Mouse (Mus musculus): ENCODE measurements around the gene Rps6kb1.
A peak's percentile ranks its signal among the peaks of the same experiment; 100 is the strongest.

Rps6kb1 gene

GRCm38 (mm10) chr11:86471785-86472184, 72.8 kb downstream of the Rps6kb1 start:
- no peak for DNase-seq (ENCODE audit: low read depth, low spot score)

DNA sequence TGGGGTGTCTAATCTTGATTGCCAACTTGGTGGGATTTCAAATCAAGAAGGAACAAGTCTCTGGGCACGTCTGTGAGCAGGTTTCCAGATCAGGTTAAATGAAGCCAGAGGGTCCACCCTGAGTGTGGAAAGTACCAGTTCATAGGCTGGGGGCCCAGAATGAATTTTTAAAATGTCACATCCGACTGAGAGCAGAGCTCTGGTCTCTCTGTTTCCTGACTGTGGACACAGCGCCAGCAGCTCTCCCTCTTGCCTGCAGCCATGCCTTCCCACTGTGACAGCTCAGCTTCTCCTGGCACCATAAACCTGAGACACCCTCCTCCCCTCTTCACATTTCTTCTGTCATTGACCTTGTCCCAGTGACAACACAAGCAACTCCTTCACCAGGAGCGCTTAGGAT, 75.6 kb downstream of the Rps6kb1 start:
- DNase-seq (ENCODE audit: low read depth, low spot score): no peak

GRCm38 (mm10) chr11:86468345-86468744, 76.3 kb downstream of the Rps6kb1 start:
- no peak for DNase-seq (ENCODE audit: low read depth, low spot score)

DNA sequence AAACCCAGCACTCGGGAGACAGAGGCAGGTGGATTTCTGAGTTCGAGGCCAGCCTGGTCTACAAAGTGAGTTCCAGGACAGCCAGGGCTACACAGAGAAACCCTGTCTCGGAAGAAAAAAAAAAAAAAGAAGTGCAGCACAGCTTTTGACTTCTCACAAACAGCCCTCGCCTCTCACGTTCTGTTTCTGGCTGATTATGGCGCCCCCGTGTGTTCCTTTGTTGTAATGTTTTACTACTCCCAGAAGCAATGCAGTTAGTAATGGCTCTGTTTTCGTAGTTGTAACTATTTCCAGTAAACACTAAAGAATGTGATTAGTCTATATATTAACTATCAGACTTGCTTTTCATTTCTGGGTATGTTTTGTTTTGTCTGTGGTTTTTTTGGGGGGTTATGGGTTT, 80.3 kb downstream of the Rps6kb1 start:
- DNase-seq (ENCODE audit: low read depth, low spot score): peak; percentile 84

DNA sequence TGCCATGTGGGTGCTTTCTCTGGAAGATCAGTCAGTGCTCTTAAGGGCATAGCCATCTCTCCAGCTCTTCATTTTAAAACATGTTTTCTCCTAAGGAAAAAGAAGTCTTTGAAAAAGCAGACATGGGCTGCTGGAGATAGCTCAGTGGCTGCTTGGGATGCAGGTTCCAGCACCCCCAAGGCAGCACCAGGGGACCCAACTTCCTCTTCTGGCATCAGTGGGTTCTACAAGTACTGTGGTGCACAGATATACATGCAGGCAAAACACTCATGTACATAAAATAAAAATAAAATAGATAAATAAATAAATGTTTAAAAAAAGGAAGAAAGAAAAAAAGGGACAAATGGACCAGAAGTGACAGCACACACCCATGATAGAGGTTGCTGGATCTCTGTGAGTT, 82.0 kb downstream of the Rps6kb1 start:
- no peak for DNase-seq (ENCODE audit: low read depth, low spot score)

DNA sequence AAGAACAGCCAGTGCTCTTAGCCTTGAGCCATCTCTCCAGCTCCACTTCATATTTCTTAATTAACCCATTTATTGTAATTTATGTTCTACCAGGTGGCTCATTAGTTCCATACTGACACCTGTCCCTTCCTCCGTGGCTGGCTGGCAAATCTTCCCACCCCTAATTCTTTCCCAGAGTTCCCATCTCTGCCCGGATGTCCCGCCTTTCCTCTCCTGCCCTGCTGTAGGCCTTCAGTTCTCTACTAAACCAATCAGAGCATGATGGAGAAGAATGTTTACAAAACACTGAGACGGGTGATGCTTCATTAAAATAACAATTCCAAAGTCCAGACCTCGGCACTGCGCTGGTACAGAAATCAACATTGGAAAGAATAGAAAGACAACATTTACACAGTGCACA, 85.7 kb downstream of the Rps6kb1 start:
- no peak for DNase-seq (ENCODE audit: low read depth, low spot score)

DNA sequence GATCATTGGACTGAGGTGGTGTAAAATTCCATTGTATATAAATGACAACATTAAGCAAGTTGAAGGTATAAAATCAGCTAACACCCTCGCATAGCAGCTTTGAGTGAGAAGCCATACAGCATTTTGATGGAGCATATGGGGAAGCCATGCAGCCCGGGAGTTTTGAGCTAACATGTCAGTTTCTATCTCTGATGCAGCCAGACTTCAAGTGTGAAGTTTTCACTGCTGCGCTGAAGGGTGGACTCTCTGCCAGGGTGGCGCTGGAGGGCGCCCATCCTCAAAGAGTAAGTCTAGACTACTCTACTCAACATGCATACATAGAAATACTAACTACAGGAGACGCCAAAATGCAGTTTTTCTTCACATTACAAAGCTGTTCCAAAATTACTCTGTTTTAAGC, 87.1 kb downstream of the Rps6kb1 start:
- no peak for DNase-seq (ENCODE audit: low read depth, low spot score)

DNA sequence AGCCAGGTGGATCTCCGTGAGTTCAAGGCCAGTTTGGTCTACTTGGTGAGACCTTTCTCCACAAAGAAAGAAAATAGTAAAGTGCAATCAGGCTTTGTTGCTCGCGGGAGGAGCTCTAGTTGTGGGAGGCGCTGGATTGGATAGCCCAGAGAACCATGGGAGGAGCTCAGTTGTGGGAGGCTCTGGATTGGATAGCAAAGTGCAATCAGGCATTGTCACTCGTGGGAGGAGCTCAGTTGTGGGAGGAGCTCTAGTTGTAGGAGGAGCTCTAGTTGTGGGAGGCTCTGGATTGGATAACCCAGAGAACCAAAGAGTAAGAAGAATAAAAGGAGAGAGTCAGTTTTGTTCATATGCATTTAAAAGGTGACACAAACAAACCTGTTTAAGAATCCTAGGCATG, 90.6 kb downstream of the Rps6kb1 start:
- DNase-seq (ENCODE audit: low read depth, low spot score): no peak

Data from forelimb bud, embryonic 11.5 days (tissue).